Mouse (Mus musculus): ENCODE data around the gene Pptc7.
A peak's percentile ranks its signal among the peaks of the same experiment; 100 is the strongest.

DNA sequence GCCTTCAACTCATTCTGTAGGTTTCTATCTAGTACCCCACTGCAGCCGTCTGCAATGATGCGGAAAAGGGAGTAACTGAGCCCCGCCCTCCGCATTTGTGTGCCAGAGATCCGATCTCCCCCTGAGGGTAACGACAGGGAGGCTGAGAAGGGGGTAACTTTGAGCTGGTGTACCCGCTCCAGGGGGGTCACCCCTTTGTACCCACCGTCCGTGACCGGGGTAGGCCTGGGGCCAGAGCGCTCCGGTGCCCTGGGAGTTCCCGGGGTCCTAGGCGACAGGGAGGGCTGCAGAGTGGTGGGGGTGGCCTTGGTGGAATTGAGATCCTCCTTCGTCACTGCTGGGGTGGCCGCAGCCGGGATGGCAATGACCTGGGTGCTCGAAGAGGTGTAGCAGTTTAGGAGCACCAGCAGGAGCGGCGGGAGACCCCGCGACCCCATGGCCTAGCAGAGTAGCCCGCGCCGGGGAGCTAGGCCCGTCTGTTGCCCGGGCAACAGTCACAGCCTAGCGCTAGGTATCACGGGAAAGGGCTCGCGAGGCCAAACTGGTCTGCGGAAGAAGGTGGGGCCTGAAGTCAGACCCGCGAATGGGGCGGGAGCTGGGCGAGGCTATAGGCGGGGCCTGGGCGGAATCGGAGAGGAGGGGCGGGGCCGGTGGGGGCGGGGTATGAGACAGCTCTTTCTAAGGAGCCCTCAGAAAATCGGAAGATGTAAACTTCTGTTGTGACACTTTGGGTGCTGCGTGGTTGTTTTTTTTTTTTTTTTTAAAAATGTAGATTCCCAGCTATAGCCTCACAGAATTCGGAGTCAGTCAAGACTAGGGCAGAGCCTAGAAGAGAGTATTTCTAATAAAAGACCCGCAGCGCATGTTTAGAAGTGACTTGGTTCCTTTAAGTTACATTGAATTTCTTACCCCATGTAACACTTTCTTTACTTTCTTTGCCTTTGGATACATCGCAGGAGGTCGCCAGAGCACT is 19.9 kb upstream of the Pptc7 start, which contains the start of gene Tctn1:
- TF ChIP-seq CTCF (IDR thresholded peaks at IDR 0.05; ENCODE audit: borderline replicate concordance, insufficient read depth, low read depth, low read length) (no peak), POLR2A (IDR thresholded peaks at IDR 0.05; ENCODE audit: borderline replicate concordance, insufficient read depth, low read length) (peak; percentile 51; the same call in 1 of the 2 replicates)
